Mouse (Mus musculus) cerebellum, postnatal 4 days (tissue): ENCODE results near the gene Mup3.
"Not testable (repeated sequence)": the region's sequence is repeated elsewhere in the genome, so short reads cannot be mapped to it uniquely, and the experiment has no call there.

Experiments used
- DNase-seq, 2 experiments: peaks; one replicate each; pipeline ENCODE4 v3.0.0; 2022; ENCODE audit warnings: low spot score in 2 of 2, mixed read lengths in 1 of 2

The Mup3 gene

DNA sequence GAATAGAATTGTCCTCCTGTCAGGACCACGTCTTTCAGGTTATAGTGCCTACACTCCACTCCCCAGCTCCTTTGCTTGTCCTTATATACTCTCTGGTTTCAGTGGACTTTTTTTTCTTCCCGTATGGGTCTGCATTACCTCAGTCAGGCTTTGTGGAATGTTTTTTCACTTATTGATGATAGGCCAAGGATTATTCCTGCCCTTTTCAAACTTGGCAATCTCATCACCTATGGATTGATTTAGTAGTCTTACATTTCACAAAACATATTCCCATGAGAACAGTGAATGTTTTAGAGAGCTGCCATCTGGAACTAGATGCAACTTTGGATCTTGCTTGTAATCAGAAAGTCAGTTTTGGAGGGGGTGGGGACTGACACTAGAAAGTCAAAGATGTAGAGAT lies at the start of gene Mup3:
Gene Mup3 (minus strand): TSS at position 102 of the 400 bp plus-strand sequence.
- no peak for DNase-seq

DNA sequence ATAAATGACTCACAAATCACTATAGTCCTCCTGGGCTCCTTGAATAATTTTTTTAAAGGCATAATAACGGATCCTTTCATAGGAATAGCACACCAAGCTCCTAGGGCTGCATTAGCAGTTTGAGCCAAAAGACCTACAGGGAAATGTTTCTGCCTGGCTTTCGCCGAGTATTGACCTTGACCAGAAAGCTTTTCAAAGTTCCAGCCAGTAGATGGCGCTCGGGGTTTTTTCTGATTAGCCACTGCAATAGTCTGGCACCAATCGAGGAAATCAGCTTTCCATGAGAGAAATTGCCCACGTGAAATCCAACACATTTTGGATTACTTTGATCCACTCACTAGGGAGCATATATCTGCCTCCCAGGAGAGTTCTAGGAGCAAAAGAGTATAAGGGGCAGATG lies 46.6 kb upstream of the Mup3 start:
- peak in 1 of 2 experiments; percentile 48 for DNase-seq

DNA sequence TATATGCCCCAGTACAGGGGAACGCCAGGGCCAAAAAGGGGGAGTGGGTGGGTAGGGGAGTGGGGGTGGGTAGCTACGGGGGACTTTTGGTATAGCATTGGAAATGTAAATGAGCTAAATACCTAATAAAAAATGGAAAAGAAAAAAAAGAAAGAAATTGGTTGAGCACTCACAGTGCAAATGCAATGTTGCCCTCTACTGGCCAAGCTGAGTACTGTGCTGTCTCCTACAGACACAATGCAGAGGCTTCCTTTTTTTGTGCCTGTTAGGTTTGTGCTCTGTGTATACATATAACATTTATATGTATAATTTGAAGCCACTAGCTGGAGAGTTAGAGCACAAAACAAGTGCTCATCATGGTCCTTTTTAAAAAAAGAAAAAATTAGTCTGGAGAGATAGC lies 16.2 kb upstream of the Mup3 start:
- DNase-seq, result peak in 1 of 2 experiments; percentile 11

DNA sequence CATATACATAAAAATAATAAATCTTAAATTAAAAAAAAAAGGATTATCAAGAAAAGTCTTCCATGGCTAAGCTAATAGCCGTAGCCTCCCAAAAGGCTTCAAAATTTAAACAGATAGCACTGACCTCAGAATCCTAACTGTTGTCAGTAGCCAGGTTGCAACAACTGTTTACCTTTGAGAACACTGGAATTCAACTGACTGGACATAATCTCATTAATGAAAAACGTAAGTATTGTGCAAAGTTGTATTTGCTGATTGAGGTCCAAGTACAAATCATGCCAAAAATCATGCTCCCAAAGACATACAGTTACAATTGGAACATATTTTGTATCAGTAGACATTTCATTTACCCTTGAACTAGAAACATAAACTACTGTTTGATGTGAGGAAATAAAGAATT lies 811 bp upstream of the Mup3 start:
- no peak for DNase-seq

DNA sequence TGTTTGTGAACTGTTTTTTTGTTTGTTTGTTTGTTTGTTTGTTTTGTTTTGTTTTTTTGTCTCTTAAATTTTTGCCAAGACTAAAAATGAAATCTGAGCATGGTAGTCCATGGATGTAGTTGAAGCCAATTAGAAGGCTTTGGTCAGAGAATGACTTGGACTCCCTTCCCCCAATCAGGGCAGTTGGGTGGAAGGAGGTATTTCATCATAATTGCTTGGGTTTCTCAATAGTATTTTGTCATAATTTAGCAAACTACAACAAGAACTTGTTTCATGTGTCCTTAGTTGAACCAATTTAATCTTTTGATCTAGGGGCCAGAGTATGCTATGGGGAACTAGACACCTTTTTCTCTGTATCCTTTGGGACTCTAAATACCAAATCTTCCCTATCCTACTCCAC lies 4.4 kb downstream of the Mup3 start:
- no peak for DNase-seq

DNA sequence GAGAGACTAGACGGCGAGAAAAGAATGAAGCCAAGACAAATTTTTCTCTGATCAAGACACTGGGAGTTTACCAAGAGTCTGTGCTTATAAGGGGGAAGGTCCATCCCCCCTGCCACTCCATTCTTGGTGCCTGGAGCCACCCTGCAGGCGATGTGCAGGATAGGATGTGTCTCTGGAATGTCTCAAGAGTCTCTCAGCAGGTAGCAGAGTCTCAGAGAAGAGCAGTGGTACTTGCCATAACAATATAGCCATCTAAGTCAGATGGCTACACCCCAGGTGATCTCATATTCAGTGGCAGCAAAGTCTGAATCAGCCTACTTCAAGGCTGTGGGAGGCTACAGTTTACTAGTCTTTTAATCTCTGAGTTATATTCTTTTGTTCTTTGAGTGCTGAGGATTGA lies 12.0 kb downstream of the Mup3 start:
- DNase-seq, result no peak

DNA sequence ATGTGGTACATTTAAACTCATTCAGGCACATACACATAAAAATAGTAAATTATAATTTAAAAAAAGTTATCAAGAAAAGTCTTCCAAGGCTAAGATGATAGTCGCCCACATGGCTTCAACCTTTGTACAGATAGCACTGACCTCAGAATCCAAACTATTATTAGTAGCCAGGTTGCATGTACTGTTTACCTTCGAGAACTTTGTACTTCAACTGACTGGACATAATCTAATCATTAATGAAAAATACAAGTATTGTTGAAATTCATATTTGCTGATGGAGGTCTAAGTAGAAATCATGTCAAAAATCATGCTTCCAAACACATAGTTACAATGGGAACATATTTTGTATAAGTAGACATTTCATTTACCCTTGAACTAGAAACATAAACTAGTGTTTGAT lies 32.4 kb downstream of the Mup3 start:
- DNase-seq, result not testable (repeated sequence)

DNA sequence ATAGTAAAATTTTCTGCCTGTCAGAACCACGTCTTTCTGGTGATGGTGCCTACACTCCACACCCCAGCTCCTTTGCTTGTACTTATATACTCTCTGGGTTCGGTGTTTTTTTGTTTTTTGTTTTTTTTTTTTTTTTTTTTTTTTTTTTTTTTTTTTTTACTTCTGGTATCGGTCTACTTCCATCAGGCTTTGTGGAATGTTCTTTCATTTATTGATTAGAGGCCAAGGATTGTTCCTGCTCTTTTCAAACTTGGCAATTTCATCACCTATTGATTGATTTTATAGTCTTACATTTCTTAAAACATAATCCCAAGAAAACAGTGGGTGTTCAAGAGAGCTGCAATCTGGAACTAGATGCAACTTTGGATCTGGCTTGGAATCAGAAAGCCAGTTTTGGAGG lies 33.1 kb downstream of the Mup3 start, which contains the start of gene Mup20:
Gene Mup20 (minus strand): TSS at position 101 of the 400 bp plus-strand sequence.
- DNase-seq, result not testable (repeated sequence)
